Mouse (Mus musculus) ovary, postnatal 36 days (tissue): Measurements from ENCODE around the gene Secisbp2l.

Source experiments
- DNase-seq: peaks from one replicate; pipeline ENCODE4 v3.0.0; 2022; ENCODE audit warnings: low spot score, mixed read lengths

Secisbp2l gene

GRCm38 (mm10) chr2:125783868-125784267 is 1.2 kb upstream of the Secisbp2l start:
- no peak for DNase-seq

GRCm38 (mm10) chr2:125781978-125782718 is 522 bp downstream of the Secisbp2l start:
- DNase-seq: no peak

- DNase-seq: no peak
These were observed 1.7 kb downstream of the Secisbp2l start for GRCm38 (mm10) chr2:125781006-125781405.

GRCm38 (mm10) chr2:125778380-125778779 is 4.3 kb downstream of the Secisbp2l start:
- DNase-seq: no peak

- DNase-seq: no peak
These were observed 5.7 kb downstream of the Secisbp2l start for GRCm38 (mm10) chr2:125777018-125777417.

- no peak for DNase-seq
These were observed 7.0 kb downstream of the Secisbp2l start for GRCm38 (mm10) chr2:125775661-125776060.

- DNase-seq: no peak
These were observed 7.8 kb downstream of the Secisbp2l start for GRCm38 (mm10) chr2:125774846-125775245.

- DNase-seq: no peak
These were observed 17.6 kb downstream of the Secisbp2l start for GRCm38 (mm10) chr2:125765029-125765428.

- no peak for DNase-seq
These were observed 18.1 kb downstream of the Secisbp2l start for GRCm38 (mm10) chr2:125764531-125764930.

- no peak for DNase-seq
These were observed 33.3 kb downstream of the Secisbp2l start for GRCm38 (mm10) chr2:125749330-125749729.

GRCm38 (mm10) chr2:125739338-125739737 is 43.3 kb downstream of the Secisbp2l start:
- DNase-seq: no peak

- DNase-seq: no peak
These were observed 44.0 kb downstream of the Secisbp2l start for GRCm38 (mm10) chr2:125738718-125739117.

GRCm38 (mm10) chr2:125736025-125736343 is 46.7 kb downstream of the Secisbp2l start:
- DNase-seq: no peak

- no peak for DNase-seq
These were observed 47.2 kb downstream of the Secisbp2l start for GRCm38 (mm10) chr2:125735333-125736024.

GRCm38 (mm10) chr2:125734741-125735140 is 47.9 kb downstream of the Secisbp2l start:
- DNase-seq: no peak

GRCm38 (mm10) chr2:125731763-125732560 is 50.7 kb downstream of the Secisbp2l start:
- DNase-seq: peak; percentile 93

GRCm38 (mm10) chr2:125724546-125725114 is 58.0 kb downstream of the Secisbp2l start:
- DNase-seq: no peak

GRCm38 (mm10) chr2:125724086-125724430 is 58.6 kb downstream of the Secisbp2l start, which contains the start of gene Shc4:
Gene Shc4 (minus strand): TSS chr2:125724148.
- no peak for DNase-seq

- DNase-seq: peak; percentile 49
These were observed 59.1 kb downstream of the Secisbp2l start for GRCm38 (mm10) chr2:125723408-125724085.

- no peak for DNase-seq
These were observed 59.6 kb downstream of the Secisbp2l start for GRCm38 (mm10) chr2:125723086-125723407.

- no peak for DNase-seq
These were observed 66.1 kb downstream of the Secisbp2l start for GRCm38 (mm10) chr2:125716599-125716998.

GRCm38 (mm10) chr2:125706510-125706921 is 76.2 kb downstream of the Secisbp2l start:
- DNase-seq: no peak
